Mouse (Mus musculus) brain, embryonic 14.5 days (tissue): ENCODE measurements around the gene Hsd17b14.

ENCODE experiments used
- CTCF ChIP-seq: fragments of 200-500 bp; IDR thresholded peaks from 2 replicates; pipeline ENCODE4 v1.5.1; 2012; ENCODE audit warnings: inconsistent platforms, mild to moderate bottlenecking, moderate library complexity, borderline replicate concordance; ENCODE audit not compliant: insufficient read depth, insufficient read length; ENCODE audit errors: extremely low read depth
- POLR2A ChIP-seq: fragments of 200-500 bp; IDR thresholded peaks from 2 replicates; pipeline ENCODE4 v1.6.1; 2012; ENCODE audit warnings: mild to moderate bottlenecking, inconsistent platforms, borderline replicate concordance; ENCODE audit not compliant: poor library complexity, insufficient read depth, insufficient read length, severe bottlenecking; ENCODE audit errors: extremely low read depth

GRCm38 (mm10) chr7:45554744-45555143 lies at the start of gene Hsd17b14:
- TF ChIP-seq POLR2A (no peak), CTCF (no peak)
